Mouse (Mus musculus): ENCODE data around the gene Oxld1.

Oxld1 gene

GRCm38 (mm10) chr11:120483448-120483934, 25.6 kb upstream of the Oxld1 start:
- in situ Hi-C loops (cut with MboI): no loop called here

GRCm38 (mm10) chr11:120472052-120472451, 14.2 kb upstream of the Oxld1 start:
- in situ Hi-C loops (cut with MboI): no loop called here

GRCm38 (mm10) chr11:120467736-120468092, 9.8 kb upstream of the Oxld1 start:
- in situ Hi-C loops (cut with MboI): no loop called here

GRCm38 (mm10) chr11:120467051-120467735, 9.3 kb upstream of the Oxld1 start, which contains the start of gene Arl16:
TSS of gene Arl16 (minus strand) at chr11:120467607.
- in situ Hi-C loops (cut with MboI): no loop called here

- in situ Hi-C loops (cut with MboI): no loop called here
Observed at GRCm38 (mm10) chr11:120465521-120465920, 7.7 kb upstream of the Oxld1 start.

- in situ Hi-C loops (cut with MboI): no loop called here
Observed at GRCm38 (mm10) chr11:120464365-120464764, 6.5 kb upstream of the Oxld1 start.

GRCm38 (mm10) chr11:120463536-120463935, 5.7 kb upstream of the Oxld1 start:
- in situ Hi-C loops (cut with MboI): no loop called here

- in situ Hi-C loops (cut with MboI): no loop called here
Observed at GRCm38 (mm10) chr11:120458847-120459597, 1.2 kb upstream of the Oxld1 start.

- in situ Hi-C loops (cut with MboI): no loop called here
Observed at GRCm38 (mm10) chr11:120457370-120457769, 498 bp downstream of the Oxld1 start.

GRCm38 (mm10) chr11:120455413-120455812, 2.5 kb downstream of the Oxld1 start:
- in situ Hi-C loops (cut with MboI): no loop called here

GRCm38 (mm10) chr11:120454965-120455364, 2.9 kb downstream of the Oxld1 start:
- in situ Hi-C loops (cut with MboI): no loop called here

GRCm38 (mm10) chr11:120453306-120453705, 4.6 kb downstream of the Oxld1 start, which contains the start of gene Pde6g:
TSS of gene Pde6g (minus strand) at chr11:120453500.
- in situ Hi-C loops (cut with MboI): no loop called here

GRCm38 (mm10) chr11:120452246-120452645, 5.6 kb downstream of the Oxld1 start:
- in situ Hi-C loops (cut with MboI): no loop called here

GRCm38 (mm10) chr11:120447179-120447578, 10.7 kb downstream of the Oxld1 start:
- in situ Hi-C loops (cut with MboI): no loop called here

GRCm38 (mm10) chr11:120445475-120445874, 12.4 kb downstream of the Oxld1 start:
- in situ Hi-C loops (cut with MboI): no loop called here

GRCm38 (mm10) chr11:120444106-120444505, 13.8 kb downstream of the Oxld1 start:
- in situ Hi-C loops (cut with MboI): no loop called here

GRCm38 (mm10) chr11:120442765-120443280, 15.0 kb downstream of the Oxld1 start:
- in situ Hi-C loops (cut with MboI): no loop called here

GRCm38 (mm10) chr11:120442344-120442743, 15.5 kb downstream of the Oxld1 start, which contains the start of gene Tspan10:
TSS of gene Tspan10 (plus strand) at chr11:120442644.
- in situ Hi-C loops (cut with MboI): no loop called here

GRCm38 (mm10) chr11:120437857-120438385, 19.9 kb downstream of the Oxld1 start:
- in situ Hi-C loops (cut with MboI): no loop called here

- in situ Hi-C loops (cut with MboI): no loop called here
Observed at GRCm38 (mm10) chr11:120437152-120437856, 20.6 kb downstream of the Oxld1 start, which contains the start of gene Nploc4. TSS of gene Nploc4 (minus strand) at chr11:120437708.

GRCm38 (mm10) chr11:120426727-120427126, 31.1 kb downstream of the Oxld1 start:
- in situ Hi-C loops (cut with MboI): no loop called here
